Mouse (Mus musculus) limb, embryonic 12.5 days (tissue): ENCODE data around the gene Rps15. TPM values are rescaled to one million over a fixed set of nuclear protein-coding genes. Genes with fewer than 3 reads are reported as not detected.
"Not testable (repeated sequence)": the region's sequence is repeated elsewhere in the genome, so short reads cannot be mapped to it uniquely, and the experiment has no call there.

Experiments
- ATAC-seq: fragments of 200-750 bp; cut with Nextera tagmentation; 2 replicates; pipeline ENCODE4 v1.8.0; 2017; ENCODE audit warnings: low read depth, moderate TSS enrichment; ENCODE audit not compliant: insufficient number of reproducible peaks, insufficient read depth, low FRiP score, low TSS enrichment
- H3K27ac ChIP-seq: fragments of 300-500 bp; sonication (generic); 2 replicates; pipeline ENCODE4 v1.5.1; 2016; ENCODE audit warnings: mild to moderate bottlenecking, moderate library complexity
- H3K27me3 ChIP-seq: fragments of 300-500 bp; sonication (generic); 2 replicates; pipeline ENCODE4 v1.6.1; 2016; ENCODE audit warnings: mild to moderate bottlenecking, moderate library complexity
- H3K36me3 ChIP-seq: fragments of 300-500 bp; sonication (generic); 2 replicates; pipeline ENCODE4 v1.6.1; 2016; ENCODE audit warnings: mild to moderate bottlenecking, moderate library complexity
- H3K4me1 ChIP-seq: fragments of 300-500 bp; sonication (generic); replicated peaks from 2 replicates; pipeline ENCODE4 v1.6.1; 2016
- H3K4me2 ChIP-seq: fragments of 300-500 bp; sonication (generic); 2 replicates; pipeline ENCODE4 v1.6.1; 2016; ENCODE audit warnings: mild to moderate bottlenecking, moderate library complexity
- H3K4me3 ChIP-seq: fragments of 300-500 bp; sonication (generic); replicated peaks from 2 replicates; pipeline ENCODE4 v1.5.1; 2016; ENCODE audit warnings: mild to moderate bottlenecking
- H3K9ac ChIP-seq: fragments of 300-500 bp; sonication (generic); replicated peaks from 2 replicates; pipeline ENCODE4 v1.6.1; 2016; ENCODE audit warnings: mild to moderate bottlenecking, moderate library complexity
- H3K9me3 ChIP-seq: fragments of 300-500 bp; sonication (generic); 2 replicates; pipeline ENCODE4 v1.6.1; 2016; ENCODE audit warnings: mild to moderate bottlenecking, moderate library complexity
- WGBS: fragments of 180-500 bp; shearing (Covaris S2); methylation state at CpG from one replicate; pipeline ENCODE4 v1.1.7; 2016; 5-methylcytosine and 5-hydroxymethylcytosine counted together
- polyA plus RNA-seq: library from polyadenylated mRNA; unstranded; fragments of >200 nt; fragmentation: Nextera tagmentation; extraction: Ambion mirVana; gene quantifications from 2 replicates; pipeline ENCODE4 v1.2.1, GENCODE M21; 2016

Rps15 gene
- 926 and 930 TPM in 2 replicates for polyA plus RNA-seq

- WGBS, result under 1% methylated on average over 72 of the region's 72 CpGs
- H3K27me3 ChIP-seq, result peaks cover 8% of the 10 kb centered on the region
- H3K27ac ChIP-seq, result peak within 1 kb of the TSS; percentile 93
- peak within 1 kb of the TSS; percentile 97 for H3K4me3 ChIP-seq
- H3K4me1 ChIP-seq, result peaks cover 26% of the 10 kb centered on the region
- peak within 1 kb of the TSS; percentile 99 for H3K9ac ChIP-seq
- no peaks in the 10 kb centered on the region for H3K9me3 ChIP-seq
- H3K4me2 ChIP-seq, result peak within 1 kb of the TSS; percentile 94
- H3K36me3 ChIP-seq, result peaks cover 36% of the 10 kb centered on the region
- ATAC-seq, result peak; percentile 70
Observed at GRCm38 (mm10) chr10:80292251-80293146, at the start of gene Rps15. Gene Rps15, plus strand, starts transcription at chr10:80292453.

- Histone ChIP-seq H3K4me1 (0 out of 2 replicates have a peak, but pooled peaks cover 5% of the 10 kb centered on the region), H3K9me3 (no peaks in the 10 kb centered on the region), H3K4me3 (no peak overlapping the region), H3K4me2 (no peak overlapping the region), H3K27me3 (no peaks in the 10 kb centered on the region), H3K27ac (no peak overlapping the region), H3K36me3 (peaks cover 72% of the 10 kb centered on the region), H3K9ac (no peak overlapping the region)
- no peak for ATAC-seq
- 85% methylated on average over 3 of the region's 3 CpGs for WGBS
Observed at GRCm38 (mm10) chr10:80242607-80243006, 49.6 kb upstream of the Rps15 start.

DNA sequence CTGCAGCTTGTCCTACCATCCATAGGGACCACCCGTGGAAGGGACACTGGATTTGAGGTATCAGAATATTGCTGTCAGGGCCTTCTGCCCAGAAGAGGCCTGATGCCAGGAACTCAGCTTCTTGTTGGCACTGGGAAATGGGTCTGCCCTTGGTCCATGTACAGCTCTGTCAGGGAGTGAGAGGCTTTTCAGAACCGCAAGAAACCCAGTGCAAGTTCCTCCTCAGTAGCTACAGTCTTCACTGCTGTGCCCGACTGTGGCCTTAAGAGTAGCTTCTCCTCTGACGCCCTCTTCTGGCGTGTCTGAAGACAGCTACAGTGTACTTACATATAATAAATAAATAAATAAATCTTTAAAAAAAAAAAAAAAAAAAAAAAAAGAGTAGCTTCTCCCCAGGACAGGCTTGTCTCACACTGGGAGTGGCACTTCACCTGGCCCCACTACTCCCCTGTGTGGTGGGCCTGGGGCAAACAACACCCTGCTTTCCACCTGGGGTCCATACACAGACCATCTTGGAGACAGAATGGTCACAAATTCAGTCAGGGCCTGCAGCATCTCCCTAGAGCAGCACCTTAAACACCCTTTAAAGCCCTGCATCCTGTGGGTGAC lies 47.4 kb upstream of the Rps15 start:
- no peak for ATAC-seq
- Histone ChIP-seq H3K36me3 (peaks cover 50% of the 10 kb centered on the region), H3K9me3 (no peaks in the 10 kb centered on the region), H3K4me3 (no peak overlapping the region), H3K4me2 (no peak overlapping the region), H3K9ac (no peak overlapping the region), H3K27me3 (no peaks in the 10 kb centered on the region), H3K27ac (no peak overlapping the region), H3K4me1 (peaks cover 8% of the 10 kb centered on the region; the same call in 1 of the 2 replicates)
- 41% methylated on average over 5 of the region's 5 CpGs for WGBS

DNA sequence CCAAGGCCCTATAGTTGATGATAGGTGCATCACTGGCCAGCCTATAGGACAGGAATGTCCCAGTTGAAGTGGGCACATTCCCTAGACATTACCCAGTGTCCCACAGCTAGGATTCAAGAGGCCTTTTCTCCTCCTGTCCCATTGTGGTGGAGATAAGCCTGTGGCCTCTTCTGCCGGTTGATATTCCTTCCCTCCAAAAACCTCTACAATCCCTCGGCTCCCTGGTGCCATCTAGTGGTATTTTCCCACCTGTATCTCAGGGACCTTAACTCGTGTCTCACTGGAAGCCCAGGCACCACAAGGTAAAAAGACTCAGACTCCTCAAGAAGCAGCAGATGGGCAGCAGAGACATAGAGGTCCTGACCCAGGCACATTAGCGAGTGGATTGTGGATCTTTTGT lies 46.7 kb upstream of the Rps15 start:
- H3K36me3 ChIP-seq, result peaks cover 43% of the 10 kb centered on the region
- H3K4me2 ChIP-seq, result no peak overlapping the region
- H3K9ac ChIP-seq, result 0 out of 2 replicates have a peak overlapping the region, but pooled peaks have one; percentile 4
- ATAC-seq, result no peak
- peaks cover 15% of the 10 kb centered on the region; the same call in 1 of the 2 replicates for H3K4me1 ChIP-seq
- H3K9me3 ChIP-seq, result no peaks in the 10 kb centered on the region
- H3K4me3 ChIP-seq, result no peak overlapping the region
- 1% methylated on average over 4 of the region's 4 CpGs for WGBS
- no peaks in the 10 kb centered on the region for H3K27me3 ChIP-seq
- no peak overlapping the region for H3K27ac ChIP-seq

GRCm38 (mm10) chr10:80247849-80248248 lies 44.4 kb upstream of the Rps15 start:
- ATAC-seq, result no peak

GRCm38 (mm10) chr10:80248437-80248836 lies 43.8 kb upstream of the Rps15 start:
- ATAC-seq, H3K27me3 ChIP-seq, H3K27ac ChIP-seq, H3K9ac ChIP-seq, H3K9me3 ChIP-seq: not testable (repeated sequence)
- Histone ChIP-seq H3K4me2 (peak overlapping the region; percentile 80), H3K36me3 (peaks cover 21% of the 10 kb centered on the region), H3K4me1 (peaks cover 15% of the 10 kb centered on the region; the same call in 1 of the 2 replicates), H3K4me3 (peak overlapping the region; percentile 80)
- WGBS, result 47% methylated on average over 3 of the region's 3 CpGs

More at GRCm38 (mm10) chr10:80247849-80248248, 44.4 kb upstream of the Rps15 start:
- WGBS, result 57% methylated on average over 6 of the region's 6 CpGs
- Histone ChIP-seq H3K9me3 (no peaks in the 10 kb centered on the region), H3K27ac (no peak overlapping the region), H3K4me3 (no peak overlapping the region), H3K9ac (no peak overlapping the region), H3K36me3 (peaks cover 22% of the 10 kb centered on the region), H3K4me2 (no peak overlapping the region), H3K27me3 (no peaks in the 10 kb centered on the region), H3K4me1 (peaks cover 15% of the 10 kb centered on the region; the same call in 1 of the 2 replicates)

GRCm38 (mm10) chr10:80248971-80249640 lies 43.1 kb upstream of the Rps15 start, which contains the start of gene Ndufs7:
Gene Ndufs7, plus strand, starts transcription at chr10:80249121.
- WGBS, result under 1% methylated on average over 53 of the region's 53 CpGs
- H3K4me1 ChIP-seq, result peaks cover 15% of the 10 kb centered on the region; the same call in 1 of the 2 replicates
- H3K4me2 ChIP-seq, result peak within 1 kb of the TSS; percentile 80
- H3K27ac ChIP-seq, result peak within 1 kb of the TSS; percentile 89
- peak; percentile 86 for ATAC-seq
- H3K36me3 ChIP-seq, result peaks cover 21% of the 10 kb centered on the region
- peak within 1 kb of the TSS; percentile 80 for H3K4me3 ChIP-seq
- peak within 1 kb of the TSS; percentile 80 for H3K9ac ChIP-seq
- H3K27me3 ChIP-seq, result no peaks in the 10 kb centered on the region
- no peaks in the 10 kb centered on the region for H3K9me3 ChIP-seq

GRCm38 (mm10) chr10:80250059-80250458 lies 42.2 kb upstream of the Rps15 start:
- H3K9ac ChIP-seq, result peak overlapping the region; percentile 80
- H3K36me3 ChIP-seq, result peaks cover 23% of the 10 kb centered on the region
- peaks cover 15% of the 10 kb centered on the region; the same call in 1 of the 2 replicates for H3K4me1 ChIP-seq
- H3K9me3 ChIP-seq, result no peaks in the 10 kb centered on the region
- no peak for ATAC-seq
- 39% methylated on average over 2 of the region's 2 CpGs for WGBS
- peak overlapping the region; percentile 89; the same call in 1 of the 2 replicates for H3K27ac ChIP-seq
- peak overlapping the region; percentile 80 for H3K4me3 ChIP-seq
- peak overlapping the region; percentile 80 for H3K4me2 ChIP-seq
- H3K27me3 ChIP-seq, result no peaks in the 10 kb centered on the region

DNA sequence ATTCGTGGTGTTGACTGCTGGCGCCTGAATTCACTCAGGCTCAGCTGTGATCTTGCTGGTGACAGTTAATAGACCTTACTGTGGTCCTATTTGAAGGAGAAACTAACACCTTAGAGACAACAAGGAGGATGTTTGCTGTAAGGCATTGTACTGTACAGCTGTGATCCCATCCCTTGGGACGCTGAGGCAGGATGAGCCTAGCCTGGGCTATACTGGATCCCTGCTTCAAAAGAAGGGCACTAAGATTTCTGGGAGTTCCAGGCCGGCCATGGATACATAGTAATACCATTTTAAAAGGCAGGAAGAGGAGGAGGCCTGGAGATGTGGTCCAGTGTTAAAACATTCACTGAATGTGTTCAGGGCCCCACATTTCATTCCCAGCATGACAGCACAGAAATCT lies 41.7 kb upstream of the Rps15 start:
- Histone ChIP-seq H3K27me3 (no peaks in the 10 kb centered on the region), H3K9me3 (no peaks in the 10 kb centered on the region), H3K9ac (no peak overlapping the region), H3K4me1 (peaks cover 10% of the 10 kb centered on the region; the same call in 1 of the 2 replicates), H3K4me2 (peak overlapping the region; percentile 80), H3K27ac (no peak overlapping the region), H3K4me3 (peak overlapping the region; percentile 80), H3K36me3 (peaks cover 29% of the 10 kb centered on the region)
- 83% methylated on average over 4 of the region's 4 CpGs for WGBS
- no peak for ATAC-seq

- H3K27me3 ChIP-seq, result no peaks in the 10 kb centered on the region
- no peak overlapping the region for H3K4me2 ChIP-seq
- no peak overlapping the region for H3K4me3 ChIP-seq
- no peak for ATAC-seq
- H3K4me1 ChIP-seq, result peaks cover 10% of the 10 kb centered on the region; the same call in 1 of the 2 replicates
- H3K9me3 ChIP-seq, result no peaks in the 10 kb centered on the region
- H3K9ac ChIP-seq, result no peak overlapping the region
- no peak overlapping the region for H3K27ac ChIP-seq
- H3K36me3 ChIP-seq, result peaks cover 43% of the 10 kb centered on the region
Observed at GRCm38 (mm10) chr10:80252011-80252410, 40.2 kb upstream of the Rps15 start.
